Mouse (Mus musculus): ENCODE data around the gene Psmb6. TPM values are rescaled to one million over a fixed set of nuclear protein-coding genes. Genes with fewer than 3 reads are reported as not detected.
"Not testable (repeated sequence)": the region's sequence is repeated elsewhere in the genome, so short reads cannot be mapped to it uniquely, and the experiment has no call there.

The Psmb6 gene
- polyA plus RNA-seq, 1 experiment: 141 TPM

- Histone ChIP-seq H3K4me3 (ENCODE audit: insufficient read depth, low read length) (no peak overlapping the region), H3K27ac (ENCODE audit: insufficient read depth, low read depth, low read length) (no peak overlapping the region), H3K4me1 (ENCODE audit: control insufficient read depth, insufficient read depth, low read length) (peaks cover 3% of the 10 kb centered on the region; the same call in 1 of the 2 replicates)
- TF ChIP-seq POLR2A (IDR thresholded peaks at IDR 0.05; ENCODE audit: borderline replicate concordance, low read depth, low read length) (no peak), CTCF (IDR thresholded peaks at IDR 0.05; ENCODE audit: low read depth, low read length) (no peak)
These were observed 4.9 kb upstream of the Psmb6 start for GRCm38 (mm10) chr11:70520178-70520769.

- H3K4me1 ChIP-seq (ENCODE audit: control insufficient read depth, insufficient read depth, low read length): peaks cover 27% of the 10 kb centered on the region
- H3K4me3 ChIP-seq (ENCODE audit: insufficient read depth, low read length); H3K27ac ChIP-seq (ENCODE audit: insufficient read depth, low read depth, low read length): not testable (repeated sequence)
These were observed 1.7 kb upstream of the Psmb6 start for GRCm38 (mm10) chr11:70523306-70523989.

- Histone ChIP-seq H3K4me1 (ENCODE audit: control insufficient read depth, insufficient read depth, low read length) (peaks cover 38% of the 10 kb centered on the region), H3K27ac (ENCODE audit: insufficient read depth, low read depth, low read length) (no peak overlapping the region), H3K4me3 (ENCODE audit: insufficient read depth, low read length) (peak overlapping the region; percentile 48)
- TF ChIP-seq CTCF (IDR thresholded peaks at IDR 0.05; ENCODE audit: low read depth, low read length) (no peak), POLR2A (IDR thresholded peaks at IDR 0.05; ENCODE audit: borderline replicate concordance, low read depth, low read length) (no peak)
These were observed 385 bp upstream of the Psmb6 start for GRCm38 (mm10) chr11:70524782-70525181.

- Histone ChIP-seq H3K4me1 (ENCODE audit: control insufficient read depth, insufficient read depth, low read length) (peaks cover 38% of the 10 kb centered on the region), H3K27ac (ENCODE audit: insufficient read depth, low read depth, low read length) (peak overlapping the region; percentile 67), H3K4me3 (ENCODE audit: insufficient read depth, low read length) (peak overlapping the region; percentile 80)
- TF ChIP-seq CTCF (IDR thresholded peaks at IDR 0.05; ENCODE audit: low read depth, low read length): no peak
- TF ChIP-seq POLR2A (IDR thresholded peaks at IDR 0.05; ENCODE audit: borderline replicate concordance, low read depth, low read length): no peak
These were observed 559 bp downstream of the Psmb6 start for GRCm38 (mm10) chr11:70525726-70526125.

- H3K27ac ChIP-seq (ENCODE audit: insufficient read depth, low read depth, low read length): 0 out of 2 replicates have a peak overlapping the region, but pooled peaks have one; percentile 1
- H3K4me3 ChIP-seq (ENCODE audit: insufficient read depth, low read length): peak overlapping the region; percentile 80
- peaks cover 38% of the 10 kb centered on the region for H3K4me1 ChIP-seq (ENCODE audit: control insufficient read depth, insufficient read depth, low read length)
- TF ChIP-seq POLR2A (IDR thresholded peaks at IDR 0.05; ENCODE audit: borderline replicate concordance, low read depth, low read length): no peak
- no peak for TF ChIP-seq CTCF (IDR thresholded peaks at IDR 0.05; ENCODE audit: low read depth, low read length)
These were observed 1.0 kb downstream of the Psmb6 start for GRCm38 (mm10) chr11:70526211-70526610.

GRCm38 (mm10) chr11:70528610-70529009 lies 3.4 kb downstream of the Psmb6 start:
- no peak for TF ChIP-seq POLR2A (IDR thresholded peaks at IDR 0.05; ENCODE audit: borderline replicate concordance, low read depth, low read length)
- no peak for TF ChIP-seq CTCF (IDR thresholded peaks at IDR 0.05; ENCODE audit: low read depth, low read length)
- H3K4me3 ChIP-seq (ENCODE audit: insufficient read depth, low read length): no peak overlapping the region
- H3K27ac ChIP-seq (ENCODE audit: insufficient read depth, low read depth, low read length): peak overlapping the region; percentile 97
- peaks cover 38% of the 10 kb centered on the region for H3K4me1 ChIP-seq (ENCODE audit: control insufficient read depth, insufficient read depth, low read length)

GRCm38 (mm10) chr11:70531065-70531464 lies 5.9 kb downstream of the Psmb6 start:
- not testable (repeated sequence) for H3K4me3 ChIP-seq (ENCODE audit: insufficient read depth, low read length); H3K27ac ChIP-seq (ENCODE audit: insufficient read depth, low read depth, low read length)
- H3K4me1 ChIP-seq (ENCODE audit: control insufficient read depth, insufficient read depth, low read length): peaks cover 35% of the 10 kb centered on the region

GRCm38 (mm10) chr11:70532839-70533238 lies 7.7 kb downstream of the Psmb6 start, which contains the start of gene Gm40193:
TSS of gene Gm40193 (minus strand) at chr11:70532939.
- TF ChIP-seq CTCF (IDR thresholded peaks at IDR 0.05; ENCODE audit: low read depth, low read length): no peak
- no peak for TF ChIP-seq POLR2A (IDR thresholded peaks at IDR 0.05; ENCODE audit: borderline replicate concordance, low read depth, low read length)
- Histone ChIP-seq H3K27ac (ENCODE audit: insufficient read depth, low read depth, low read length) (no peak within 1 kb of the TSS), H3K4me1 (ENCODE audit: control insufficient read depth, insufficient read depth, low read length) (peaks cover 17% of the 10 kb centered on the region), H3K4me3 (ENCODE audit: insufficient read depth, low read length) (no peak within 1 kb of the TSS)

GRCm38 (mm10) chr11:70539423-70539822 lies 14.3 kb downstream of the Psmb6 start:
- H3K27ac ChIP-seq (ENCODE audit: insufficient read depth, low read depth, low read length): peak overlapping the region; percentile 74
- H3K4me1 ChIP-seq (ENCODE audit: control insufficient read depth, insufficient read depth, low read length): peaks cover 9% of the 10 kb centered on the region
- H3K4me3 ChIP-seq (ENCODE audit: insufficient read depth, low read length): peak overlapping the region; percentile 78
- no peak for TF ChIP-seq CTCF (IDR thresholded peaks at IDR 0.05; ENCODE audit: low read depth, low read length)
- no peak for TF ChIP-seq POLR2A (IDR thresholded peaks at IDR 0.05; ENCODE audit: borderline replicate concordance, low read depth, low read length)

- Histone ChIP-seq H3K4me1 (ENCODE audit: control insufficient read depth, insufficient read depth, low read length) (peaks cover 9% of the 10 kb centered on the region), H3K27ac (ENCODE audit: insufficient read depth, low read depth, low read length) (peak within 1 kb of the TSS; percentile 74), H3K4me3 (ENCODE audit: insufficient read depth, low read length) (peak within 1 kb of the TSS; percentile 78)
- TF ChIP-seq CTCF (IDR thresholded peaks at IDR 0.05; ENCODE audit: low read depth, low read length): no peak
- no peak for TF ChIP-seq POLR2A (IDR thresholded peaks at IDR 0.05; ENCODE audit: borderline replicate concordance, low read depth, low read length)
These were observed 14.9 kb downstream of the Psmb6 start, which contains the start of gene Pld2 for GRCm38 (mm10) chr11:70539877-70540587. TSS of gene Pld2 (plus strand) at chr11:70540064.

Measured in bone marrow macrophage, adult 2 months (primary cell).